Comparison of ENCODE assay signal across 16 mouse cellular contexts in the genomic region with DNA sequence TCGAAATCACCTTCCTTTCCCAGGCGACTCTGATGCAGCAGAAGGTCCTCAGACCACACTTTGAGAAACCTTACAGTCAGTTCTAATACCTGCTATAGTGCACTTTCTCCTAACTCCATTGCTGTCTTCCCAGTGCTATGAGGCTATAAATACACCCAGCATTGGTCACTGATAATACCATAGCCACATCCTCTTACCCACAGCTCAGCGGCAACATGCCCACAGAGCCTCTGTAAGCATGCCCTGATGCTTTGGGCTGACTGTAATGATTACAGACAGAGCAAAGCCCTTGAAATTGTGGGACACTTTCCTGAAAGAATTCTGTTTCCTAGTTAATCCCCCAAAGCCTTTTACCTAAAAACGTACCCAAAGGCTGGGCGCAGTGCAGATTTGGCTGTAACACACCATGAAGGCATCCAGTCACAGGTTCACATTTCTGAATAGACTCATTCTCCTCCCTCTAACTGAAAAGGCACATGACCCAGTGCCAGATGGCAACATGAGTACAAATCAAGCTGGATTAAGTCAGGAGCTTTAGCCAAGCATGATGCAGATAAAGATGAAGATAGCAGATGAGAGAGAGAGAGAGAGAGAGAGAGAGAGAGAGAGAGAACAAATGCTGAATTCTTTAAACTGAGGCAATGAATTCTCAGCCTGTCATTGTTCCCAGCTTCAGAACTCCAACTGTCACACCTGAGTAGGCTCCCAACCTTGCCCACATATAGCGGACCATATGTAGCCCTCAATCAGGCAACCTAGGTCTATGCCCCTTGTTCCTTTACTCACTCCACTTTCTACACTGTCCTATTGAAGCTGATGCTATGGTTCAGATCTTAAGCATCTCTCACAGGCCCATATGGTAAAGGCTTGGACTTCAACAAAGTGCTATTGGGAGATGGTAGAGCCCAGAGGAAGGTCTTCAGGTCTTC. TPM values are rescaled to one million over a fixed set of nuclear protein-coding genes. Genes with fewer than 3 reads are reported as not detected.
DNase-seq lines count a peak whose midpoint lies in the region; ATAC-seq and TF ChIP-seq lines count a peak whose summit lies in the region.
"Had no signal": no experiment of that assay in that cellular context is flagged by ENCODE, and none has a peak within 500 bp of the region (broad histone marks: within the 10 kb centered on the region; RNA-seq: fewer than 3 reads in every experiment).

No protein-coding gene starts in this region.

- 76% methylated on average over 6 of the region's 6 CpGs for WGBS in heart, embryonic 11.5 days (ENCODE audit: insufficient replicate concordance)
- WGBS in embryonic facial prominence, embryonic 14.5 days: 73% methylated on average over 6 of the region's 6 CpGs
- WGBS in stomach, postnatal 0 days: 84% methylated on average over 6 of the region's 6 CpGs

- peak; percentile 5 to 11 for DNase-seq in heart, postnatal 10 days
- DNase-seq in 416B (ENCODE audit: low read depth) (peak; percentile 3), adipocyte (ENCODE audit: low spot score) (no peak)
- peak; percentile 75 for DNase-seq in cerebellum, adult 11-12 months
- DNase-seq in embryonic facial prominence, embryonic 14.5 days (ENCODE audit: low spot score): peak; percentile 60
- no peak for DNase-seq in stomach, postnatal 0 days (ENCODE audit: low spot score)
- DNase-seq in thymus, postnatal 14 days: no peak
- DNase-seq: gastrocnemius, postnatal 36 days; heart, postnatal 36 days; kidney, adult 11 months; kidney, postnatal 4 days; lung, postnatal 10 days had no signal

- no peak overlapping the region for H3K27ac ChIP-seq in heart, embryonic 11.5 days (ENCODE audit: low read depth, low read length)
- H3K27ac ChIP-seq in embryonic facial prominence, embryonic 14.5 days (replicated peaks; ENCODE audit: low read depth, low read length): no peak overlapping the region
- no peak overlapping the region for H3K27ac ChIP-seq in stomach, postnatal 0 days (replicated peaks)
- H3K27ac ChIP-seq: embryonic facial prominence, embryonic 13.5 days; forebrain, embryonic 15.5 days; liver, embryonic 12.5 days had no signal

- no peaks in the 10 kb centered on the region for H3K27me3 ChIP-seq in heart, embryonic 11.5 days (ENCODE audit: control insufficient read depth, insufficient read depth, low read length)
- no peaks in the 10 kb centered on the region for H3K27me3 ChIP-seq in embryonic facial prominence, embryonic 14.5 days (replicated peaks; ENCODE audit: control insufficient read depth, insufficient read depth, low read length)
- H3K27me3 ChIP-seq in stomach, postnatal 0 days (ENCODE audit: control insufficient read depth, insufficient read depth, low read length): no peaks in the 10 kb centered on the region
- H3K27me3 ChIP-seq: embryonic facial prominence, embryonic 13.5 days; forebrain, embryonic 15.5 days; liver, embryonic 12.5 days had no signal

- intact Hi-C loops in heart, postnatal 10 days (cut with DNase I): no loop called here

- H3K9me3 ChIP-seq in heart, embryonic 11.5 days (replicated peaks; ENCODE audit: control insufficient read depth, low read length): no peaks in the 10 kb centered on the region
- no peaks in the 10 kb centered on the region for H3K9me3 ChIP-seq in embryonic facial prominence, embryonic 14.5 days (ENCODE audit: control insufficient read depth, low read length)
- H3K9me3 ChIP-seq in stomach, postnatal 0 days (ENCODE audit: control insufficient read depth, low read length): no peaks in the 10 kb centered on the region
- H3K9me3 ChIP-seq: embryonic facial prominence, embryonic 13.5 days; forebrain, embryonic 15.5 days; liver, embryonic 12.5 days had no signal

- no peak for TF ChIP-seq CTCF in stomach, postnatal 0 days (IDR thresholded peaks at IDR 0.05; ENCODE audit: low read depth)

- H3K4me1 ChIP-seq in heart, embryonic 11.5 days (ENCODE audit: control insufficient read depth, insufficient read depth, low read length): no peaks in the 10 kb centered on the region
- no peaks in the 10 kb centered on the region for H3K4me1 ChIP-seq in embryonic facial prominence, embryonic 14.5 days (ENCODE audit: control insufficient read depth, insufficient read depth, low read length)
- H3K4me1 ChIP-seq in stomach, postnatal 0 days (replicated peaks; ENCODE audit: control insufficient read depth, insufficient read depth): no peaks in the 10 kb centered on the region
- H3K4me1 ChIP-seq: forebrain, embryonic 15.5 days; liver, embryonic 12.5 days had no signal

- TF ChIP-seq EP300 in stomach, postnatal 0 days (optimal IDR thresholded peaks at IDR 0.05): no peak

- H3K9ac ChIP-seq in heart, embryonic 11.5 days (ENCODE audit: low read depth, low read length): no peak overlapping the region
- H3K9ac ChIP-seq in embryonic facial prominence, embryonic 14.5 days (ENCODE audit: low read depth, low read length): no peak overlapping the region
- no peak overlapping the region for H3K9ac ChIP-seq in stomach, postnatal 0 days (ENCODE audit: low read length)
- H3K9ac ChIP-seq: embryonic facial prominence, embryonic 13.5 days; forebrain, embryonic 15.5 days; liver, embryonic 12.5 days had no signal

- no peaks in the 10 kb centered on the region for H3K36me3 ChIP-seq in heart, embryonic 11.5 days (ENCODE audit: control insufficient read depth, insufficient read depth, low read length)
- no peaks in the 10 kb centered on the region for H3K36me3 ChIP-seq in embryonic facial prominence, embryonic 14.5 days (ENCODE audit: control insufficient read depth, insufficient read depth, low read length)
- no peaks in the 10 kb centered on the region for H3K36me3 ChIP-seq in stomach, postnatal 0 days (ENCODE audit: control insufficient read depth, insufficient read depth, low read length)
- H3K36me3 ChIP-seq: embryonic facial prominence, embryonic 13.5 days; forebrain, embryonic 15.5 days; liver, embryonic 12.5 days had no signal

- no peak for ATAC-seq in heart, embryonic 11.5 days (replicated peaks; ENCODE audit: insufficient number of reproducible peaks, low FRiP score, low TSS enrichment)
- ATAC-seq in embryonic facial prominence, embryonic 14.5 days (ENCODE audit: low read depth): peak; percentile 82; the same call in 1 of the 2 replicates
- no peak for ATAC-seq in stomach, postnatal 0 days (ENCODE audit: low FRiP score, low TSS enrichment)
- ATAC-seq: forebrain, embryonic 15.5 days; liver, embryonic 12.5 days had no signal

- no peak overlapping the region for H3K4me3 ChIP-seq in heart, embryonic 11.5 days (ENCODE audit: low read depth, low read length)
- H3K4me3 ChIP-seq in embryonic facial prominence, embryonic 14.5 days (ENCODE audit: low read depth, low read length): no peak overlapping the region
- H3K4me3 ChIP-seq in stomach, postnatal 0 days (ENCODE audit: low read depth, low read length): no peak overlapping the region
- H3K4me3 ChIP-seq: embryonic facial prominence, embryonic 13.5 days; forebrain, embryonic 15.5 days; liver, embryonic 12.5 days had no signal

- H3K4me2 ChIP-seq in heart, embryonic 11.5 days: no peak overlapping the region
- H3K4me2 ChIP-seq in embryonic facial prominence, embryonic 14.5 days (ENCODE audit: low read depth, low read length): no peak overlapping the region
- H3K4me2 ChIP-seq in stomach, postnatal 0 days (replicated peaks; ENCODE audit: low read depth): no peak overlapping the region
- H3K4me2 ChIP-seq: embryonic facial prominence, embryonic 13.5 days; forebrain, embryonic 15.5 days; liver, embryonic 12.5 days had no signal

RNA-seq across cellular contexts. Expression of gene Pde1c, which starts 44.7 kb away (rescaled TPM):
- total RNA-seq in heart, postnatal 10 days (2021): 10 to 100 TPM; 93.8 to 96.8 TPM
- polyA plus RNA-seq in heart, embryonic 11.5 days (2014; fragmentation: Nextera tagmentation; extraction: Ambion mirVana): 2.4 and 2.6 TPM in 2 replicates
- polyA plus RNA-seq in embryonic facial prominence, embryonic 14.5 days (2014; fragmentation: Nextera tagmentation; extraction: Ambion mirVana): 4.2 and 5.1 TPM in 2 replicates
- polyA plus RNA-seq in stomach, postnatal 0 days (2015; fragmentation: Nextera tagmentation; extraction: Ambion mirVana): 1.8 and 2.4 TPM in 2 replicates

Comparison
In these comparisons a context has a peak if more than half of its experiments do, and no peak if none do; other contexts are left out.
1. DNase-seq: peak in heart, postnatal 10 days (2 of 2), 416B (single experiment), cerebellum, adult 11-12 months (single experiment) and embryonic facial prominence, embryonic 14.5 days (single experiment); none in stomach, postnatal 0 days (single experiment), adipocyte (single experiment) and thymus, postnatal 14 days (single experiment).